Mouse (Mus musculus) right cerebral cortex, postnatal 14 days (tissue): Measurements from ENCODE around the gene Sdhaf2.
"Not testable (repeated sequence)": the region's sequence is repeated elsewhere in the genome, so short reads cannot be mapped to it uniquely, and the experiment has no call there.

Experiments used
- DNase-seq: peaks from one replicate; pipeline ENCODE4 v3.0.0; 2022

Sdhaf2 gene

DNA sequence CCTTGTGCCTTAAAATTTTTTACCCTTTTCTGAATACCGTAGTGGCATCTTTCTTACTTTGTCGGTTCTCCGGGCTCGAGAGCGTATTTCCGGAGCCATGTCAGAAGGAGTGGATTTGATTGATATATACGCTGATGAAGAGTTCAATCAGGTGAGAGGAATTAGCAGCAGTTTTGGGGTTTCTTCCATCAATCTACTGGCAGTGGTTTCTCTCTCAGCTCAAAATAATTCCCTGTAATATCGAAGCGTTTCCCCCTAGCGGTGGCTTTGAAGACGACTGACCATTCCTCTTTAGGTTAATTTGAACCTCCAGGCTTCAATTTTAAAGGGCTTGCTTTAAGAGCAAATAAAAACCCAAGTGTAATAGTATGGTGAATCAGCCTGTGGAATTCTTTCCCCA is at the start of gene Sdhaf2:
Gene Sdhaf2 (minus strand): TSS at position 233 of the 400 bp plus-strand sequence.
- DNase-seq: peak; percentile 35

DNA sequence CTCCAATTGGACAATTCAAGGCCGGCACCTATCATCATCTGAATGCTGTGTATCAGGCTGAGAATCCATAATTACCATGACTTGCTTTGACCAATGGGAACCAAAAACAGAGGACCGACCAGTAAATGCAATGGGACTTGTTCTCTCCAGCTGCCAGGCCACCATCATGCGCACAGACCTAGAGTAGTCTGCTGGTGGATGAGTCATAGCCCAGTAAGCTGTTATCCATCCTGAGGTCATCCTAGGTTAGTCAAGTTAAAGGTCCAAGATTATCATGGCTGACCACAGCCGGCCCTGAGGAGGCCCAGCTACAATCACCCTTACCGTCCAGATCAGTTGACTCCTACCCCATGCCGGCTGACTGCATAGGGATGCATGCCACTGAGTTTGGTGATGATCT is 43.7 kb upstream of the Sdhaf2 start:
- DNase-seq: no peak

DNA sequence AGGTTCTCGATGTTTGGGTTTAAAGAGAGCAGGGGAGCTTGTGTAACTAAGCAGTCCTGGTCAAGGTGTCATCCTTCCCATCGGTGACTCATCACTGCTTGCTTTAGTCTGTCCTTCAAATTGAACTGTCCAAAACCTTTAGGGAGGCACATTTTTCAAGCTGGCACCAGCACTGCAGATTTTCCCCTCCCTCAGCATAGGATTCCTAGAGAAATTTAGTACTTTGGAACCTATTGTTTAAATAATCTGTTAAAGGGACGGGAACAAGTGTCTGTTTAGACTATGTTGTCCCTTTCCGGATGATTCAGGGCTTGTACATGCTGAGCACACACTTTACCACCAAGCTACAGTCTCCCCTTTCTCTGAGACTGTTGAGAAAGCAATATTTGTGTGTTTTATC is 39.3 kb upstream of the Sdhaf2 start:
- DNase-seq: no peak

DNA sequence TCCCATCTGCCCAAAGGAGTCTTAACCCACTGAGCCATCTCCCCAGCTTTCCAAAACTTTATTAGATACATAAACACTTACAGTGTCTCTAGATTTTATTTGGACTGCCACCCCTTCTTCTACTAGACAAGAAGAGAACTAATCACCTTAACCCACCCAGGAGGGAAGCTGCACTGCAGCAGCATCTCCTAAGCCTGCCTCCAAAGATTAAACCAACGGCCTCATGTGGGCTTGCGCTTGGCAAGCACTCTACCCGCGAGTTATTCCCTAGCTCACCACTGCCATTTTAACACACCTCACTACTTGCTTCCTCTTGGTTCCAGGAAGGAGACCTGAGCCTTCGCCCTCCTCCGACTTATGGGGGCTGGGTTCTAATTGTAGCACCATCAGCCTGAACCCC is 38.3 kb upstream of the Sdhaf2 start:
- no peak for DNase-seq

DNA sequence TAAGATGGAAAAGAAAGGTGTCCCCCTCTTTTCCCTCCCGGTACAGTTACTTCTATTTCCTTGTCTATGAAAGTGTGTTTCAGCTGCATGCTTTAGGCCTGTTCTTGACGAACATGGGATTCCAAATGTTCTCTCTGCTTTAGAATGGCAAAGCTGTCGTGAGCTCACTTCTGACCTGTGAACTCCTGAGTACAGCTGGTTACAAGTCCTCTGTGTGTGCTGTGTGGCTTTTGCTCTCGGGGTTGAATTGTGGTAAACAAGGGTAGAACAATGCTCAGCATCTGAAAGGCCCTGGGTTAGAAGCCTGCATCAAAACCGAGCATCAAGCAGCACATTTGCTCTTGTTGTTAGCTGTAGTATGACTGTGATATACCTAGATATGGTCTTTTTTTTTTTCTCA is 36.4 kb upstream of the Sdhaf2 start:
- DNase-seq: no peak

DNA sequence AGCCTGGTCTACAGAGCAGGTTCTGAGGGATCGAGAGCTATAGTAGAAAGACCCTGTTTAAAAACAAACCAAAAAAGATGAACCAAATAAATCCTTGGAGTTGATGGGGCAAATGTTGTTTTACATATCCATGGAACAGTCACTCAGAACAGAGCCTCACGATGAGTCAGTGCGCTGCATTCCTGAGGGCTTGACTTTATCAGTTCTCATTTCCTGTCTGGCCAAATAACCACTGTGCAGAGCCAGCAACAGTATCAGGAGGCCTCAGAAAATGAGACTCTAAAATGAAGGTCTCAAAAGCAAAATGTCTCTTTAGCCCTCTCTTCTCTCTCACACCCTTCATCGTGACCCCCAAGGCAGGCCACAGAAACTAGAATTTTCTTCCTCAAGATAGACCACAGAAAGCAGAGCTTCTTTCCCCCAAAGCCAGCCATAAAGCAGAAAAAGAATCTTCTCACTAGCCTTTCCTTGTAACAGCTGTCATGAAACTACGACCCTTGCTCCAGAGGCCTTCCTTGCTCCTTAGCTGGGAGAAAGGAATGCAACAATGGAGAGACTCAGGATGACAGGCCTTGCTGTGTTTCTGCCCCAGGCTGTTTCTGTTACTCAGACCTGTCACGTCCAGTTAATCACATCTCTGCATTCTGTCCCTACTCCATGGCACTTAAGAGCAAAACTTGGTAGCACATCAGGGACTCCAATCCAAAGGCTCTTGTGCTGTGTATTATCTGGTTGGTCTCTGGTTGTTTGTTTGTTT is 35.8 kb upstream of the Sdhaf2 start:
- no peak for DNase-seq

DNA sequence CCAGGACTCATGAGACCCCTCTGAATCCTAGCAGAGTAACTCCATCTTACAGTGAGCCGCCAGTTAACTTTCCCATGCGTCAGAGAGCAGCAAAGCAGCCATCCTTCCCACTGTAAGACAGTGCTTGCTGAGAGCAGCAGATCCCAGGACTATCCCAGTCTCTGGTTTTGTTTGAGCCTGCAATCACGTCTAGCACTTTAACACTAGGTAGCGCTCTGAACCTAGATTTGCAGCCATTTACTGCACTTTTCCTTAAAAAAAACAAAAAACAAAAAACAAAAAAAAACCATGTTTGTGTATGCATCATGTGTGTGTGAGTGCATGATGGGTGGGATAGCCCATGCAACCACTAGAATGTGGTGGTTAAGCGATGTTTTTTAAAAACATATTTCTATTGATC is 34.2 kb upstream of the Sdhaf2 start:
- no peak for DNase-seq

DNA sequence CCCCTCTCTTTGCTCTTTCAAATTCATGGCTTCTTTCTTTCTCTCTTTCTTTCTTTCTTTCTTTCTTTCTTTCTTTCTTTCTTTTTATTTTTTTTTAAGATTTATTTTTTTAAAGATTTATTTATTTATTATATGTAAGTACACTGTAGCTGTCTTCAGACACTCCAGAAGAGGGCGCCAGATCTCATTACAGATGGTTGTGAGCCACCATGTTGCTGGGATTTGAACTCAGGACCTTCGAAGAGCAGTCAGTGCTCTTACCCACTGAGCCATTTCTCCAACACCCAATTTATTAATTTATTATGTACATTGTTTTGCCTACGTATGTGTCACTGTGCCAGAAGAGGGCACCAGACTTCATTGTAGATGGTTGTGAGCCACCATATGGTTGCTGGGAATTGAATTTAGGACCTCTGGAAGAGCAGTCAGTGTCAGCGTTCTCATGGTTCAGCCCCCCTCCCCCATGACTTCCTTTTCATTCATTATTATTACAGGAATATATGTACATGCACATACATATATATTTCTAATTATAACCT is 32.0 kb upstream of the Sdhaf2 start:
- not testable (repeated sequence) for DNase-seq

DNA sequence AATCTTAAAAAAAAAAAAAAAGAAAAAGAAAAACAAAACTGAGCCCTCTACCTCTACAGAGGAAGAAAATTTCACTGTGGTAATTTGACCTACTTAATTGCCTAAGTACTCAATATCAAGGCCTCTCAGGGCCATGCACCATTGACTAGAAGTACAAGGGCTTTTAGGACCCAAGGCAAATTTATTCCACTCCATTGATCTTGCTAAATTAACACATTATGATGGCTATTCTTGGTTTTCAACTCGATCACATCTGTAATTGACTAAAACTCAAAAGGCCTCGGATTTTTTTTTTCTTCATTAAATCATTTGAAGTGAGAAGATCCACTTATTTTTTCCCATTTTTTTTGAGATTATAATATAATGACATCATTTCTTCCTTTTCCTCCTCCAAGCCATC is 31.5 kb upstream of the Sdhaf2 start:
- DNase-seq: no peak

DNA sequence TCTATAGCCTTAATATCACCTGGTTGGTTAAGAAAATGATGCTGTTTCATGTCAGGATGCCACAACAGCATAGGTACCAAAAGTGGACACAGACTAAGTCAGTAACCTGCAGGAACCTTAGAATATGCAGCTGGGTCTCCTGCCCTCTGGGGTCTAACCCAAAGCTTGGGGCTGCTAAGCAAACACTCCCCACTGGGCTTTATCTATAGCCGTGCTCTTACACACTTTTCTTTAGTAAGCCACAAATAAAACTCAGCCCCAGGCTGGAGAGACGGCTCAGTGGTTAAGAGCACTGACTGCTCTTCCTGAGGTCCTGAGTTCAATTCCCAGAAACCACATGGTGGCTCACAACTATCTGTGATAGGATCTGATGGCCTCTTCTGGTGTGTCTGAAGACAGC is 31.1 kb upstream of the Sdhaf2 start:
- no peak for DNase-seq

DNA sequence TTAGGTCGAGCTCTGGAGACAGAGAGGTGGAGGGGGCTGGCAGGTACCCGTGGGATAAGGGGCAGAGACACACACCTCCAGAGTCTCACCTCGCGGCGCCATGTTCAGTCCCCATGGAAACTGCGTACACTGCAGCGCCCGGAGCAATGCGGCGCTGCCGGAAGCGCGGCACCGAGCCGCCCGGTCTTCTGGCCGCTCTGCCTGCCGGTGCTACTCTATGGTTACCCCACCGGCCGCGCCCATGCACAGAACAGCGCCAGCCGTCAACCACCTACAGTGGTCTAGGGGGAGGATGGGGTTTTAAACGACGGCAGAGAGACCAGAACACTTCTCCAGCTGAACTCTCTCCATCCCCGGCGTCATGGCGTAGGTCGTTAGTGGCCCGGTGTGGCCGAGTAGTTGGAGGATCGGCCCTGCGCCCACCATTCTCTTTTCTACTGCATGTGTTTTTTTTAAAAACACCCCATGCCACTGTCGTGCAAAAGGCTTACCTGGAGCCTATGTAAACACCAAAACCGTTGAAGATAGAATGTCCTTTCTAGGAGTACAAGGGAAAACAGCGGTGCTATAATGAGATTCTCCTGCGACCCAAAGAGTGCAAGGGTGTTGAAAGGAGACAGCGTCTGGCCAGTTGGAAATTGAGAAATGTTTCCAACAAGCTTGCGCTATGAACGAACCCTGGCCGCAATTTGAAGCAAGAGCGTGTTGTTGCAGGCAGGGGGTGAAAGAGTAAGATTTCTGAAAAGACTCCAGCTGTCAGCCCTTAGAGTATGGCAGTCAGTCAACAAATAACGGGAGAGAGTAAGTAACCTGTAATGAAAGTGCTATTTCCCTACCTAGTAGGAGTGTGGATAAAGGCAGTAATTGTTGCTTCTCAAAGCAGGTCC is 29.9 kb upstream of the Sdhaf2 start, which contains the start of gene Tmem216:
Gene Tmem216 (minus strand): TSS at position 615 of the 887 bp plus-strand sequence.
- DNase-seq: peak; percentile 84

DNA sequence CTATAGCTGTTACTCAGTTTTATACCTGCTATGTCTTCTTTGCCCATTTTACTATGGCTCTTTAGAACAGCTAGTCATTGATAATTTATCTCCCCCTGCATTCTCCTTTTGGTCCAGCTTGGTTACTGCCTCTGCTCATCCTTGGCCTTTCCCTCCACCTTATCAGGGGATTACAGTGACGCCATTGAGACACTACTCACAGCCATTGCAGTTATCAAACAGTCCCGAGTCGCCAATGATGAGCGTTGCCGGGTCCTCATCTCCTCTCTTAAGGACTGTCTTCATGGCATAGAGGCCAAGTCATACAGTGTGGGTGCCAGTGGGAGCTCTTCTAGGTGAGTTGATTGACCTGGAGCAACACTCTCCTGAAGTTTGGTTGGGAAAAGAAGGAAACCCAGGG is 13.5 kb upstream of the Sdhaf2 start:
- DNase-seq: no peak

DNA sequence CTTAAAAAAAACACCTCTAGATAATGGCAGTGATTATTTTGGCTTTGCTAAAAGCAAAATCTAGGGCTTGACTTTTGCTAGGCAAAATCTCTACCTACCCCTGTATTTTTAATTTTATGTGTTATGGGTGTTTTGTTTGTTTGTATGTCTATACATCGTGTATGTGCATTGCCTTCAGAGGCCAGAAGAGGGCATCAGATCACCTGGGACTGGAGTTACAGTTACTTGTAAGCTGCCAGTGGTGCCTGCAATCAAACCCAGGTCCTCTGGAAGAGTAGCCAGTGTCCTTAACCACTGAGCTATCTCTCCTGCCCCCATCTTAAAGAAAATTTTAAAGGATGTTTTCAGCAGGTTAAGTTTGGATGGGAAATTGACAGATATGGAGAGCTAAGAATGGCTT is 4.1 kb upstream of the Sdhaf2 start:
- no peak for DNase-seq

DNA sequence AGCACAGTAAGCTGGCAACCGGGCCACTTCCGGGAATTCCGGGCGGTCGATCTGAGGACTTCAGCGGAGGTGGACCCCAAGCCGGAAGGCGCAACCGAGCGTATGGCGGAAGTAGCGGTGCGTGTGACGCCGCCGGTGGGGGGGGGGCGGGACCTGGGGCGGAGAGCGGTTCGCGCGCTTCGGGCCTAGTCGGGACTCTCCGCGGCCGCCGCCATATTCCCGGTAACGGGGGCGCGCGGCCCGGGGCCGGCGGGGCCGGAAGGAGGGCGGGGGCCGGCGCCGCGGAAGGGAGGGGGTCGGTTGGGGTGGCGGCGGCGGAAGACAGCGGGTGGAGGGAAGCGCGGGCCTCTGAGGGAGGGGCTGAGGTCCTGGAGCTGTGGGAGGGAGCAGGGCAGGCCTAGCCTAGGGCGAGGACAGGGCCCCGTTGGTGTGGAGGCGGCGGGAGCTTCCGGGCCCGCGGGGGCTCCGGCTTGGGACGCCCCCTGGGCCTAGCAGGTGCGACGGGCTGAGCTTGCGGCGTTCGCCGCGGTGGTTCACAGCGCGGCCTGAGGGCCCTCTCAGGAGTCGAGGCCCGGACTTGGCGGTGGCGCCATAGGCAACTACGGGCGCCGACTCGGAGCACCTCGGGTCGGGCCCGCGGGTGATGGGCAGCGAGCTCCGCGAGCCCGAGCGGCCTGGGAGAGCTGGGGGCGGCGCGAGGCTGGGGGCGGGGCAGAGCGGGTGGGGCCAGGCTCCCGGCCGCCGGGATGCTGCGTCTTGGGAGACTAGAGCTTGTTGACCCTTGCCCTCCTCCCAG is 638 bp downstream of the Sdhaf2 start, which contains the start of gene Cpsf7:
Gene Cpsf7 (plus strand): TSS at position 161 of the 796 bp plus-strand sequence.
- peak; percentile 89 for DNase-seq

DNA sequence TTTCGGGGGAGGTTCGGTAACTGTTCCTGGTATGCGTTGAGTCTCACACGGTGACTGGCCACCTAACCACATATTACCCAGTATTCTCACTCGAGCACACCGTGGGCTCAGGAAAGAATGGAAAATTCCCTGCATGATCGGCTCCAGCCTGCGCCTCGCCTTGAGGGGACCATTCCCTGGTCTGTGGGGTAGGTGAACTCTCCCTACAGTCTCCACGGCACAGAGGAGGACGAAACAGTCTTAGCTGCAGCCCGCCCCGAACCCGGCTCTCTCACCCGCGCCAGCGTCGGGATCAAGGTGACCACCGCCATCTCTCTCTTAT is 1.2 kb downstream of the Sdhaf2 start:
- no peak for DNase-seq

DNA sequence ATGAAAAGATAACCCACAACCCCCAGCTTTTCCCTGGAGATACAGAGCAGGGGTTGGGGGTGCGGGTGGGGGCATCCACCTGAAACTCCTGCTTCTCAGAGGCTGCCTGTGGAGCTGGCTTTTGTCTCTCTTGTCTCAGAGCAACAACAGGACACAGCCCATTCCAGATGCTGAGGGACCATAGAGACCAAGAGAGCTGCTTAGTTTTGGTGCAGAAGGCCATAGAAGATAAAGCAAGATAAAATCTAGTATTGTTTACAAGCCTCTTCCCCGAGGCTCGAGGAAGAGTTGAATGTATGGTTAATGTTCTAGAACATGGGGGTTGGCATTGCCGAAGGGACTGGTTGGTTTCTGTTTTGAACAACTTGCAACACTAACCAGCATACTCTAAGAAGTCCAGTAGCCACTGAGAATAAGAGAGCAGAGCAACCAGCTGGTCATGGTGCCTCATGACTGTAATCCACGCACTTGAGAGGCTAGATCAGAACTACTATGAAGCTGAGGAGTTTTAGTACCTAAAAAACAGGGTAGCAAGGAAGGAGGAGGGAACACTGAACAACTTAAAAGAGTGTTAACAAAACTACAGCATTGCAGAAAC is 2.4 kb downstream of the Sdhaf2 start:
- no peak for DNase-seq

DNA sequence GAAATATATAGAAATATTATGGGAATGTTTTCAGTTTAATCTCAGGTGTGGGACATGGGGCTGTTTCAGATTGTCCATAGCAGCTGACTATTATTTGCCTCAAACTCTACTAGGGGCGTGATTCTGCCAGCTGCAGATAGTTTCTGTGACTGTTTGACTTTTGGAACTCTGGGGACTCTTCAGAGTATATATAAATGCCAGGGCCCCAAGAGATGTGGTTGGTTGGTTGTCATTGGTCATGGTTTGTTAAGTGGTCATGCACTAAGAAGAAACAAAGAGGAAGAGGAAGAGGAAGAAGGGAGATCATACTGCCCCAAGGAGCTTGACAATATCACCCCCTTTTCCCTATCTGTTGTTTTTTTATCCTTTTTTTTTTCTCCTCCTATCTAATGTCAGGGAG is 4.0 kb downstream of the Sdhaf2 start:
- DNase-seq: no peak

DNA sequence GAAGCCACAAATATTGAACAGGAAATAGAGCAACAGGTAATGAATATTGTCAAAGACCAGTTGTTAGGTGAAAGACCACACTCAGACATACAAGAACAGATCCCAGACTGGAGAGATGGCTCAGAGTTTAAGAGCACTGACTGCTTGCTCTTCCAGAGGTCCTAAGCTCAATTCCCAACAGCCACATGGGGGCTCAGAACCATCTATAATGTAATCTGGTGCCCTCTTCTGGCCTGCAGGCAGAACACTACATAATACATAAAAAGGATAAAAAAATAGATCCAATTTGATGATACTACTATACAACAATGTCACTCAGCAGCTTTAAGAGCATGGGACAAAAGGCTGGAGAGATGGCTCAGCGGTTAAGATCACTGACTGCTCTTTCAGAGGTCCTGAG is 5.6 kb downstream of the Sdhaf2 start:
- DNase-seq: no peak

DNA sequence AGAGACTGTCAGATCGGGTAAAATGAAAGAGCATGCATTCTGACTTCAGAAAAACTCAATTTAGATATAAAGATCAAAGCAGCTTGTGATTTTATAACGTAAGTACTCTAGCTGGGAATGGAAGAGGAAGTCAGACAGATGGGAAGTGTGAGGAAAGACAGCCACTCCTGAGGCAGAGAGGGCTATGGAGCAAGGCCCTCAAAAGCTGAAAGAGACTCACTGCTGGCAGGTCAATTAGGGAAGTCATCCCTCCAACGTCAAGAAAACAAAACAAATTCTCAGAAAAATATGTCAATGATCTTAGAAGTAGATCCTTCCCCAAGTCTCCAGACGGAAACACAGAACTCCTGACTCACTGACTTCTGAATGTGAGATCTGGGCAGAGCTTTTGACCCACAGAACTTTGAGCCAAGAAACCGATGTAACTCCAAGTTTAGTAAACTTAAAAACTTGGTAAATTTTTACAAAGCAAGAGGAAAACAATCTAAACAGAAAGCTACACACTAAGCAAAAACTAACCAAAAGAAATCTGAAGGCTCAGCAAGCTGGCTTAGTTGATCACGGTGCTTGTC is 15.1 kb downstream of the Sdhaf2 start:
- no peak for DNase-seq

DNA sequence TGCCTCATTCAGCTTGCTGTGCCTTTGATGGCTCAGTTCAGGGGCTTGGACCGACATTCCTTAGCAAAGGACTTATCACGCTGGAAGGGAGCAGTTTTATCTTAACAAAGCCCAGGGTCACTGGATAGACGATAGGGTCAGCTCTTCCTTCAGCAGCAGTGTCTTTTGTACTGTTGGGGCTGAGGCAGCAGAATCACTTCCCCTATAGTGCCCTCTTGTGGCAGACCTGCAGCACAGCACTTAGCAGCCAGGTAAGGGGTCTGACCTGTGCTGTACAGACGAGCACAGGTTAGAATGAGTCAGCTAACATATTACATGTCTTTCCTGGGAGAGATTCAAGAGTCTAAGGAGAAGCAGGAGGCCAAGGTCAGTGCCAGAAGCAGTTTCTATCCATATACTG is 23.4 kb downstream of the Sdhaf2 start:
- DNase-seq: no peak

DNA sequence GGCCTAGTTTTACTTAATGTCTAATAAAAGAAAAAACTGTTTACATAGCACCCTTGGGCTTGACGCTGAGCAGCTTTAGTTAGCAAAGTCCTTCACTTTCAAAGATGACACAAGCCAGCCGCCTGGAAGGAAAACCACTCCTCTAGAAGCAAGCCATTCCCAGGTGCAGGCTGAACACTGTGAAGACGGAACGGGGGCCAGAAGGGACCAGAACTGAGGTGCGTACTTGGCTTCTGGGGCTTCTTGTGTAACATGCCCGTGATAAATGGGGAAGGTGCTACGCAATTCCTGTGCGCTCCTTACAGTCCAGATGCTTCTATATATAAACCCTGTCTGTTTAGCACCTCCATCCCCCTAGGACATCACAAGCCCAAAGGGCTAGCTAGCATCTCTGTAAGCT is 25.4 kb downstream of the Sdhaf2 start:
- DNase-seq: no peak

DNA sequence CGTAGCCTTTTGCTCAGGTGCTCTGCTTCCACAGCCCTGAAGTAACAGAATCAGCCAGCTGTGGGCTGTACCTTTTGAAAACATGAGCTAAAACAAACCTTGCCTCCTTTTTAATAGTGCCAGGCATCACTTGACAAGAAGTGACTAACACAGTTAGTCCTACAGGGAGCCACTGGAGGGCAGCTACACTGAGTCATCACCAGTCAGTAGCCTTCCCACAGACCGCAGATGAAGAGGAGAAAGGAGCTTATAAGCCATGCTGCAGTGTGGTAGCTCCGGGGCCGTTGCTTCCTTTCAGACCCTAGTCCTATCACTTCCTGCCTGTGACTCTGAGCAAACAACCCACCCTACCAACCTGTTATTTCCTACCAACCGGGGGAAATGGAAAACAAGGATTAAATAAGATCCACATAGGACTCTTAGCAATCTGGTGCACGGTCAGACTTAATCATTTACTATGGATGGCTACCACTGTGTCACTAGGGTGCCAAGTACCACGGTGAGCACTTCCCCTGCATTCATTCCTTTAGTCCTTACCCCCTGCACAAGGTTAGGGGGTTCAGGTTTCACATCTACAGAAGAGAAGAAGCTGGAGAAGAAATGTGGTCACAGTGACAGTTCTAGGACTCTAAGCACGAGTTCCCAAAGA is 28.3 kb downstream of the Sdhaf2 start:
- no peak for DNase-seq
